Mouse (Mus musculus): Measurements from ENCODE around the gene Hoxd4. TPM values are rescaled to one million over a fixed set of nuclear protein-coding genes. Genes with fewer than 3 reads are reported as not detected.

Gene Hoxd4
- polyA plus RNA-seq, 1 experiment from 2014 or later = not detected

GRCm38 (mm10) chr2:74777536-74778275, 66.0 kb downstream of the Hoxd4 start:
- Histone ChIP-seq H3K4me2 (no peak overlapping the region), H3K27me3 (ENCODE audit: control insufficient read depth, insufficient read depth, low read length) (no peaks in the 10 kb centered on the region), H3K9ac (ENCODE audit: low read length) (no peak overlapping the region), H3K9me3 (ENCODE audit: control insufficient read depth, low read length) (no peaks in the 10 kb centered on the region), H3K4me1 (ENCODE audit: control insufficient read depth, insufficient read depth, low read length) (no peaks in the 10 kb centered on the region), H3K27ac (ENCODE audit: low read depth, low read length) (no peak overlapping the region), H3K4me3 (ENCODE audit: low read depth, low read length) (no peak overlapping the region), H3K36me3 (ENCODE audit: control insufficient read depth, insufficient read depth, low read length) (no peaks in the 10 kb centered on the region)
- ATAC-seq (ENCODE audit: low FRiP score) = no peak
- peak; percentile 82 for DNase-seq (ENCODE audit: low spot score, missing footprints)
- WGBS = 72% methylated on average over 13 of the region's 13 CpGs

MicroRNA genes within 50 kb of the gene (microRNA counts, 519-probe panel; counts per million panel counts)
- microRNA mmu-miR-10b = not detected

Small RNA genes within 50 kb of the gene (microRNA-seq; reads per million reads assigned to microRNA genes)
- gene Gm44463 (not detected), gene Mir10b (53.5 reads per million, percentile 47 among the genes with 10 or more reads in this experiment)

Other genes with a start within 250 kb of the Hoxd4 start
- 56.2 and 58.4 TPM in 2 replicates for gene Lnpk, start 132.5 kb upstream of the Hoxd4 start, polyA plus RNA-seq (2014; fragmentation: Nextera tagmentation; extraction: Ambion mirVana)
- 1.5 and 1.9 TPM in 2 replicates for gene Evx2, start 52.4 kb upstream of the Hoxd4 start, polyA plus RNA-seq (2014; fragmentation: Nextera tagmentation; extraction: Ambion mirVana)
- not detected in 2 replicates for gene Hoxd13, start 43.6 kb upstream of the Hoxd4 start, polyA plus RNA-seq (2014; fragmentation: Nextera tagmentation; extraction: Ambion mirVana)
- not detected in 2 replicates for gene Hoxd12, start 36.9 kb upstream of the Hoxd4 start, polyA plus RNA-seq (2014; fragmentation: Nextera tagmentation; extraction: Ambion mirVana)
- not detected in 2 replicates for gene Hoxd11, start 32.4 kb upstream of the Hoxd4 start, polyA plus RNA-seq (2014; fragmentation: Nextera tagmentation; extraction: Ambion mirVana)
- gene Hoxd10, start 20.0 kb upstream of the Hoxd4 start, polyA plus RNA-seq (2014; fragmentation: Nextera tagmentation; extraction: Ambion mirVana) = not detected in 2 replicates
- gene Hoxd9, start 14.2 kb upstream of the Hoxd4 start, polyA plus RNA-seq (2014; fragmentation: Nextera tagmentation; extraction: Ambion mirVana) = not detected in 2 replicates
- gene Hoxd8, start 7.3 kb upstream of the Hoxd4 start, polyA plus RNA-seq (2014; fragmentation: Nextera tagmentation; extraction: Ambion mirVana) = 0.11 TPM in 1 of 2 replicates, not detected in the other
- 0.07 and 0.14 TPM in 2 replicates for gene Hoxd3, start within 50 bp of the Hoxd4 start, polyA plus RNA-seq (2014; fragmentation: Nextera tagmentation; extraction: Ambion mirVana)
- gene Gm28230, start 14.8 kb downstream of the Hoxd4 start, polyA plus RNA-seq (2014; fragmentation: Nextera tagmentation; extraction: Ambion mirVana) = not detected in 2 replicates
- not detected in 2 replicates for gene Hoxd1, start 51.1 kb downstream of the Hoxd4 start, polyA plus RNA-seq (2014; fragmentation: Nextera tagmentation; extraction: Ambion mirVana)
- gene Mtx2, start 113.9 kb downstream of the Hoxd4 start, polyA plus RNA-seq (2014; fragmentation: Nextera tagmentation; extraction: Ambion mirVana) = 124 and 130 TPM in 2 replicates

Data from midbrain, embryonic 11.5 days (tissue).